Mouse (Mus musculus): ENCODE data around the gene Lrrc46. TPM values are rescaled to one million over a fixed set of nuclear protein-coding genes. Genes with fewer than 3 reads are reported as not detected.

The Lrrc46 gene
- polyA plus RNA-seq, 1 experiment = 4.3 TPM

GRCm38 (mm10) chr11:97032499-97032898, 8.7 kb downstream of the Lrrc46 start:
- TF ChIP-seq POLR2A (IDR thresholded peaks at IDR 0.05; ENCODE audit: borderline replicate concordance, extremely low read depth, low read depth, low read length) (no peak), CTCF (IDR thresholded peaks at IDR 0.05; ENCODE audit: insufficient read depth, low read length) (no peak)
- DNase-seq = no peak
- Histone ChIP-seq H3K4me1 (ENCODE audit: control insufficient read depth, insufficient read depth, low read length) (peaks cover 5% of the 10 kb centered on the region; the same call in 1 of the 2 replicates), H3K4me3 (replicated peaks; ENCODE audit: extremely low read depth, low read depth, low read length) (no peak overlapping the region)
- WGBS = 94% methylated on average over 4 of the region's 4 CpGs

DNA sequence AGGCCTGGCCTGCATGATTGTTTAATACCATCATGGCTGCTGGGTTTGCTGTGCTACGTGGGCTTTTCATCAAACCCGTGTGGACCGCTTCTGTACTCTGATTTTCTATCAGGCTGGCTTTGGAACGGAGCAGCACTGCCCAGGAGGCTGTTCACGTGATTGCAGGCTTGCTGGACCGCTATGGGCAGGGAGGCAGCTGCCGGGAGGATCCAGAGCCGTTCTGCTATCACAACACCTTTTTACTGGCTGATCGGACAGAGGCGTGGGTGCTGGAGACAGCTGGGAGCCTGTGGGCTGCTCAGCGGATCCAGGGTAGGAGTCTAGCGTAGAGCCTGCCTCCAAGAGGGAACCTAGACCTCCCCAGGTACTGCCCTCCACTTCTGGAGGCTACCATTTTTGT, 9.2 kb downstream of the Lrrc46 start:
- 81% methylated on average over 12 of the region's 12 CpGs for WGBS
- DNase-seq = no peak
- H3K4me3 ChIP-seq (replicated peaks; ENCODE audit: extremely low read depth, low read depth, low read length) = no peak overlapping the region
- no peak for TF ChIP-seq CTCF (IDR thresholded peaks at IDR 0.05; ENCODE audit: insufficient read depth, low read length)
- no peak for TF ChIP-seq POLR2A (IDR thresholded peaks at IDR 0.05; ENCODE audit: borderline replicate concordance, extremely low read depth, low read depth, low read length)
- peaks cover 5% of the 10 kb centered on the region; the same call in 1 of the 2 replicates for H3K4me1 ChIP-seq (ENCODE audit: control insufficient read depth, insufficient read depth, low read length)

GRCm38 (mm10) chr11:97030426-97030825, 10.8 kb downstream of the Lrrc46 start:
- WGBS = 18% methylated on average over 15 of the region's 15 CpGs
- Histone ChIP-seq H3K4me1 (ENCODE audit: control insufficient read depth, insufficient read depth, low read length) (peaks cover 7% of the 10 kb centered on the region; the same call in 1 of the 2 replicates), H3K4me3 (replicated peaks; ENCODE audit: extremely low read depth, low read depth, low read length) (peak overlapping the region; percentile 93)
- TF ChIP-seq CTCF (IDR thresholded peaks at IDR 0.05; ENCODE audit: insufficient read depth, low read length) (no peak), POLR2A (IDR thresholded peaks at IDR 0.05; ENCODE audit: borderline replicate concordance, extremely low read depth, low read depth, low read length) (no peak)
- no peak for DNase-seq

DNA sequence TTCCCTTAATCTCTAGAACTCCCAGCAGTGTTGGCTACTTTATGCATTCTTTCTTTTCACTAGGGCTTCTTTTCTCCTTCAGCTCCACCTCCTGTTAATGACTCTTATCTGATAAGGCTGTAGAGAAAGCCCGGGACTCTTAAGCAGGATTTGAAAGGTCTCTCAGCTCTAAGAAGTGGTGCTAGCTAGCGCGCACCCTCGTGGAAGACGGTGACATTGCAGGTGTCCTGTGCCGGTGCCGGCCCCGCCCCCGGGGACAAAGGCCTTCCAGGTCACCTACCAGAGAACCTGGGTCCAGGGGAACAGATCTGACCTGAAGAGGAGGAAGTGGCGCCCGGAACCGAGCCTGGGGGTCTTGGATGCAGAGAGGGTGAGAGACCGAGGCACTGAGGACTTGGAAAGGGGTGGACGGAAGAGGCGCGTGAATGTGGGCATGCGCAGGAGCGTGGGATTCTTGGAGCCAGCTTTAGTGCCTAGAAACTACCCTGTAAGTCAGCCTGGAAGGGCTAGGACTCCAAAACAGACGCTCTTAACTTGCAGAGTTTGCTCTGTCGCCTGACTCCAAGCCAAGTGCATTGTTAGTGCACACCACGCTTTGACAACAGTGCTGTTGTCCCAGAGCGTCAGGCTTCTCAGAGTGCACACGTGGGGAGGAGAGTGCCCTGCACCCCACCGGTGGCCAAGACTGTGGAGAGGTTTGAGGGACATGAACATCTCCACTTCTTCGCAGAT, 11.4 kb downstream of the Lrrc46 start, which contains the start of gene Scrn2:
Gene Scrn2 (plus strand): TSS at position 253 of the 732 bp plus-strand sequence.
- DNase-seq = peak; percentile 88
- peaks cover 9% of the 10 kb centered on the region for H3K4me1 ChIP-seq (ENCODE audit: control insufficient read depth, insufficient read depth, low read length)
- H3K4me3 ChIP-seq (replicated peaks; ENCODE audit: extremely low read depth, low read depth, low read length) = peak within 1 kb of the TSS; percentile 93
- TF ChIP-seq CTCF (IDR thresholded peaks at IDR 0.05; ENCODE audit: insufficient read depth, low read length) (peak; percentile 83), POLR2A (IDR thresholded peaks at IDR 0.05; ENCODE audit: borderline replicate concordance, extremely low read depth, low read depth, low read length) (no peak)
- under 1% methylated on average over 25 of the region's 25 CpGs for WGBS

GRCm38 (mm10) chr11:97025721-97026344, 15.4 kb downstream of the Lrrc46 start:
- peak; percentile 83 for DNase-seq
- H3K4me3 ChIP-seq (replicated peaks; ENCODE audit: extremely low read depth, low read depth, low read length) = peak overlapping the region; percentile 38
- TF ChIP-seq POLR2A (IDR thresholded peaks at IDR 0.05; ENCODE audit: borderline replicate concordance, extremely low read depth, low read depth, low read length) (no peak), CTCF (IDR thresholded peaks at IDR 0.05; ENCODE audit: insufficient read depth, low read length) (peak; percentile 80)
- H3K4me1 ChIP-seq (ENCODE audit: control insufficient read depth, insufficient read depth, low read length) = peaks cover 11% of the 10 kb centered on the region
- WGBS = 6% methylated on average over 17 of the region's 17 CpGs

GRCm38 (mm10) chr11:97024977-97025376, 16.2 kb downstream of the Lrrc46 start:
- 38% methylated on average over 10 of the region's 10 CpGs for WGBS
- no peak for TF ChIP-seq CTCF (IDR thresholded peaks at IDR 0.05; ENCODE audit: insufficient read depth, low read length)
- no peak for TF ChIP-seq POLR2A (IDR thresholded peaks at IDR 0.05; ENCODE audit: borderline replicate concordance, extremely low read depth, low read depth, low read length)
- Histone ChIP-seq H3K4me3 (replicated peaks; ENCODE audit: extremely low read depth, low read depth, low read length) (no peak overlapping the region), H3K4me1 (ENCODE audit: control insufficient read depth, insufficient read depth, low read length) (peaks cover 7% of the 10 kb centered on the region)
- DNase-seq = no peak

DNA sequence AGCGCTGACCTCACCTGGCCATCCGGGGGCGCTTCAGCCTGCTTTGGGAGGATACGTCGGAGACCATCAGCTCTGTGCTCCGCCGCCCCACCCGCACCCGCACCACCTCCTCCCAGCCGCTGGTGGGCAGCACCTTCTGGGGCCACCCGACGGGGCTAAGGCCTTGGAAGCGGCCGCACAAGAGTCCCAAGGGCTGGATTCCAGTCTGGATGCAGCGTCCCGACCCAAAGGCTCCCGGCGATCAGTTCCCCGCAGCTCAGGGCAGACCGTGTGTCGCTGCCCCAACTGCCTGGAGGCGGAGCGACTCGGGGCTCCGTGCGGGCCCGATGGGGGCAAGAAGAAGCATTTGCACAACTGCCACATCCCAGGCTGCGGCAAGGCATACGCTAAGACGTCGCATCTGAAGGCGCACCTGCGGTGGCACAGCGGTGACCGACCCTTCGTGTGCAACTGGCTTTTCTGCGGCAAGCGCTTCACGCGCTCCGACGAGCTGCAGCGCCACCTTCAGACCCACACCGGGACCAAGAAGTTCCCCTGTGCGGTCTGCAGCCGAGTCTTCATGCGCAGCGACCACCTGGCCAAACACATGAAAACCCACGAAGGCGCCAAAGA, 19.2 kb downstream of the Lrrc46 start:
- WGBS = 1% methylated on average over 50 of the region's 50 CpGs
- peak; percentile 75 for DNase-seq
- Histone ChIP-seq H3K4me3 (replicated peaks; ENCODE audit: extremely low read depth, low read depth, low read length) (peak overlapping the region; percentile 78), H3K4me1 (ENCODE audit: control insufficient read depth, insufficient read depth, low read length) (peaks cover 7% of the 10 kb centered on the region)
- TF ChIP-seq CTCF (IDR thresholded peaks at IDR 0.05; ENCODE audit: insufficient read depth, low read length) (peak; percentile 65), POLR2A (IDR thresholded peaks at IDR 0.05; ENCODE audit: borderline replicate concordance, extremely low read depth, low read depth, low read length) (0 out of 2 replicates have a peak, but pooled peaks have one; percentile 23)

DNA sequence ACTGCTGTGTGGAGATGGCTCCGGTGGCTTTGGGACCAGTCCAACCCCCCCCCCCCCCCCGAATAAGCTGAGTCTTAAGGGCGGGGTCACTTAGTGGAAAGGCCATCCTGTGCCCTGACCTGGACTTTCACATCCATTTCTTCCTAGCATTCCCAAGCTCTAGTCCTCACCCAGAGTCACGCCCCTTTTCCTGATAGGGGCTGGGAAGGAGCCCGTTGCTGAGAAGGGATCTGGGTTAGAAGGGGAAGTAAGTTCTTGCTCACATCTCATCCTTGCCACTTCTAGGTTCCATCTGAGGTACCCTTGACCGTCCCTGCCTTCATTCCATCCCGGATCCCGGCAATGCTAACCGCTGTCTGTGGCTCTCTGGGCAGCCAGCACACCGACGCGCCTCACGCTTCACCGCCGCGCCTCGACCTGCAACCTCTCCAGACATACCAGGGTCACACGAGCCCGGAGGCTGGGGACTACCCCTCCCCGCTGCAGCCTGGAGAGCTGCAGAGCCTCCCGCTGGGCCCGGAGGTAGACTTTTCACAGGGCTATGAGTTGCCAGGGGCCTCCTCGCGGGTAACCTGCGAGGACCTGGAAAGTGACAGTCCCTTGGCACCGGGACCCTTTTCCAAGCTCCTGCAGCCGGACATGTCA, 20.0 kb downstream of the Lrrc46 start:
- WGBS = 2% methylated on average over 27 of the region's 27 CpGs
- DNase-seq = no peak
- TF ChIP-seq CTCF (IDR thresholded peaks at IDR 0.05; ENCODE audit: insufficient read depth, low read length) (no peak), POLR2A (IDR thresholded peaks at IDR 0.05; ENCODE audit: borderline replicate concordance, extremely low read depth, low read depth, low read length) (no peak)
- no peak overlapping the region for H3K4me3 ChIP-seq (replicated peaks; ENCODE audit: extremely low read depth, low read depth, low read length)
- H3K4me1 ChIP-seq (ENCODE audit: control insufficient read depth, insufficient read depth, low read length) = peaks cover 7% of the 10 kb centered on the region

DNA sequence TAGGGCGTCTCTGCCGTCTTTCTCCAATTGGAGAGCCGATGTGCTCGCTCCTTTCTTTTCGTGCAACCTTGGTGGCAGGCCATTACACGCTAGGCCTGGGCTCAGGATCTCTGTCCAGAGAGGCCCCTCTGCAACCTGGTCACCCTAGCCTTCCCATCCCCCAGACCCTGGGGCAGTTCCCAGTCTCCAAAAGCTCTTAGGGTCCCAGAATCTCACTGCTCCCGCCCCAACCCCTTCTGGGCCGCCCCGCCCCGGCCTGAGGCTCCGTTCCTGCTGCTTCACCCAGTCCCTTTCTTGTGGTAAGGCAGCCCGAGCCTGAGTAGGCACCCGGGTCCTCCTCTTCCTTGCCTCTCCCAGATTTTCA, 21.9 kb downstream of the Lrrc46 start:
- TF ChIP-seq POLR2A (IDR thresholded peaks at IDR 0.05; ENCODE audit: borderline replicate concordance, extremely low read depth, low read depth, low read length) (no peak), CTCF (IDR thresholded peaks at IDR 0.05; ENCODE audit: insufficient read depth, low read length) (no peak)
- peaks cover 2% of the 10 kb centered on the region; the same call in 1 of the 2 replicates for H3K4me1 ChIP-seq (ENCODE audit: control insufficient read depth, insufficient read depth, low read length)
- no peak overlapping the region for H3K4me3 ChIP-seq (replicated peaks; ENCODE audit: extremely low read depth, low read depth, low read length)
- no peak for DNase-seq
- WGBS = 30% methylated on average over 13 of the region's 13 CpGs
